Mouse (Mus musculus) kidney, embryonic 15.5 days (tissue): Measurements from ENCODE around the gene Sytl3. TPM values are rescaled to one million over a fixed set of nuclear protein-coding genes. Genes with fewer than 3 reads are reported as not detected.
A peak's percentile ranks its signal among the peaks of the same experiment; 100 is the strongest.
"Not testable (repeated sequence)": the region's sequence is repeated elsewhere in the genome, so short reads cannot be mapped to it uniquely, and the experiment has no call there.

Experiments
- ATAC-seq: fragments of 200-750 bp; cut with Nextera tagmentation; replicated peaks from 2 replicates; pipeline ENCODE4 v1.8.0; 2017; ENCODE audit warnings: moderate TSS enrichment; ENCODE audit not compliant: low FRiP score
- H3K27ac ChIP-seq: fragments of 300-500 bp; sonication (generic); 2 replicates; pipeline ENCODE4 v1.5.1; 2015; ENCODE audit warnings: mild to moderate bottlenecking, inconsistent platforms
- H3K27me3 ChIP-seq: fragments of 300-500 bp; sonication (generic); 2 replicates; pipeline ENCODE4 v1.6.1; 2015; ENCODE audit warnings: inconsistent platforms
- H3K36me3 ChIP-seq: fragments of 300-500 bp; sonication (generic); 2 replicates; pipeline ENCODE4 v1.6.1; 2015; ENCODE audit warnings: inconsistent platforms
- H3K4me1 ChIP-seq: fragments of 300-500 bp; sonication (generic); 2 replicates; pipeline ENCODE4 v1.6.1; 2015; ENCODE audit warnings: inconsistent platforms
- H3K4me2 ChIP-seq: fragments of 300-500 bp; sonication (generic); 2 replicates; pipeline ENCODE4 v1.6.1; 2015; ENCODE audit warnings: moderate library complexity, mild to moderate bottlenecking, inconsistent platforms
- H3K4me3 ChIP-seq: fragments of 300-500 bp; sonication (generic); replicated peaks from 2 replicates; pipeline ENCODE4 v1.5.1; 2015; ENCODE audit warnings: mild to moderate bottlenecking, inconsistent platforms
- H3K9ac ChIP-seq: fragments of 300-500 bp; sonication (generic); 2 replicates; pipeline ENCODE4 v1.6.1; 2015; ENCODE audit warnings: mild to moderate bottlenecking, inconsistent platforms
- H3K9me3 ChIP-seq: fragments of 300-500 bp; sonication (generic); replicated peaks from 2 replicates; pipeline ENCODE4 v1.6.1; 2016; ENCODE audit warnings: inconsistent platforms
- WGBS: fragments of 180-500 bp; shearing (Covaris S2); methylation state at CpG from one replicate; pipeline ENCODE4 v1.1.7; 2015; ENCODE audit warnings: mixed read lengths; 5-methylcytosine and 5-hydroxymethylcytosine counted together
- polyA plus RNA-seq: library from polyadenylated mRNA; unstranded; fragments of >200 nt; fragmentation: Nextera tagmentation; extraction: Ambion mirVana; gene quantifications from 2 replicates; pipeline ENCODE4 v1.2.1, GENCODE M21; 2015

Gene Sytl3
- polyA plus RNA-seq, 1 experiment from 2014 or later = 1.2 TPM

DNA sequence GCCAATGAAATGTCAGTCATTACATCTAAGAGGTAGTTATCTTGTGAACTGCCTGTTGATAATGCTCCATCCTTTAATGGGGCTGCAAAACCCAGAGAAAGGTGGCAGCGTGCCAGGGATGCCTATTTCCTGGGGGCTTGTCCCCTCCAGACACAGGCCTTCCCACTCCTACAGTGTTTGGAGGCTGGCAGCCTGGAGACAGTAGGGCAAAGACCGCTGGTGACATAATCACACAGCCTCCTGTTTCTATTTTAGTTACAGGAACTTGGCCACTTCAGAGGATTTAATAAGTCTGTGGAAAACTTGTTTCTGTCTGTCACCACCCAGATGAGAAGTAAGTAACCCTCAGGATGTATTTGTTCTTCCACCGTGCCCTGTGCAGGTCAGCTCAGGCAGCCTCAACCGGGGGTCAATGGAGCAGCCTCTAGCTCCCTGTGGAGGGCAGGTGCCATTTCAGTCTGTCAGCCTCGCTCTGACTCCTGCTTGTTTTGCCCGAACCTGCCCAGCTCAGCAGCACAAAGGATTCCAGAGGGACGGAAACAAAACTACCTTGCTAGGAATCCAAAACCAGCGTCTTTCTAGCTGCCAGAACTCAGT is 43.8 kb downstream of the Sytl3 start:
- not testable (repeated sequence) for H3K4me2 ChIP-seq, H3K9me3 ChIP-seq, H3K4me3 ChIP-seq, H3K27ac ChIP-seq, H3K27me3 ChIP-seq, H3K4me1 ChIP-seq, H3K9ac ChIP-seq, H3K36me3 ChIP-seq, ATAC-seq
- WGBS = 59% methylated on average over 2 of the region's 8 CpGs

DNA sequence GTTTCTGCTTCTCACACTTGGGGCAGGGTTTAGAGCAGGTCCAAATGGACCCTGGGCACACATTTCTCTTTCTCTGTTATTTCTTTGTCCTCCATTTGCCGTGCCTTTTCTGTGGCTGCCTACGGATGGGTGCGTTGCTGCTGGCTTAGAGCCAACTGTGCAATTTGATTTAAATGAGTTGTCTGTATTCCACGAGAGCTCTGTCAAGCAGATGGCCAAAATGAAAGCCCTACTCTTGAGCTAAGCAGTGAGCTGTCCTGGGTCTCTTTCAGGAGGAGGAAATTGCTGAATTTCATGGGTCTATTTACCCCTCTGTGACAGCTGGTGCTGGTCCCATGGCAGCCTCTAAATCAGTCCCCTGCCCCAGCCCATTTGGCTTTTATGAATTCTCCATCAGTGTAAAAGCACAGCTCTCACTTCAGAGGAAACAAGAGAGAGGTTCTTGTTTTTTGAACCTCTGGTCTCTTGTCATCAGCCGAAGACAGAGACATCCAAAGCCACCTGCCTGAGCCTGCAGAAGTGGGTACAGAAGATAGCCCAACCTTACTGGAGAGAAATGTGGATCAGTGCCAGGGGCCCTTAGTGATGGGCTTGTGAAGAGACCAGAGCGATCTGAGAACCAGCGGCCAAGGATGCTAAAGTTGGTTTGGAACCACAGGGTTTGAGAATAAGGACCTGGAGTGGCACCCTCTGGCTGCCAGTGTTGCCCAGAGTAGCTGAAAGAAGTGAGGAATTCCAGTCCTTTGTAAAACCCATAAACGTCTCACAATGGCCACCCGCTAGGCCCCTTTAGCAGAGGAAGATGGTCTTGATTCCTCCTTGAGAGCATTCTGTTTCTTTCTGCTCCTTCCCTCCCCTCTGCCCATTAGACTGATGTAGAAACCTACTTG is 44.7 kb downstream of the Sytl3 start:
- ATAC-seq, H3K27ac ChIP-seq, H3K4me1 ChIP-seq, H3K27me3 ChIP-seq, H3K4me2 ChIP-seq, H3K9ac ChIP-seq, H3K4me3 ChIP-seq, H3K9me3 ChIP-seq, H3K36me3 ChIP-seq: not testable (repeated sequence)
- WGBS = 54% methylated on average over 9 of the region's 9 CpGs

DNA sequence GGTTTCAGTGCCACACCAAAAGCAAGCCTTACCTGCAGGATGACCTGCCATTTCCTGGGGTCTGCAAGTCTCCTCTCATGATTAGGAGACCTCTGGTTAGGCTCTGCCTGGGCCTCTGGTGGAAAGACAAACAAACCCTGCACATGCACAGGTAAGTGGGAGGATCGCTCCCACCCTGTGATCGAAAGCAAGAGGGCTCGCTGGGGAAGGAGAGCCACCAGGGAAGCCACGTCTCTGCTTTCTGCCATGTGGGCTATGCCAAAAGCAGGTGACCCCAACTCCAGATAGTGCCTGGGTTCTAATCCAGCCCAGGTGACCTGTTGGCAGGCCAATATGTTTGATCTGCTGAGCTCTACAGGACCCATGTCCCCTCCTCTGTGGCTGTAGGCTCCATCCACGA is 47.6 kb downstream of the Sytl3 start:
- H3K9me3 ChIP-seq, H3K4me1 ChIP-seq, H3K27me3 ChIP-seq, H3K4me3 ChIP-seq, H3K36me3 ChIP-seq, H3K9ac ChIP-seq, H3K27ac ChIP-seq, H3K4me2 ChIP-seq, ATAC-seq: not testable (repeated sequence)
- WGBS = 84% methylated on average over 5 of the region's 5 CpGs

DNA sequence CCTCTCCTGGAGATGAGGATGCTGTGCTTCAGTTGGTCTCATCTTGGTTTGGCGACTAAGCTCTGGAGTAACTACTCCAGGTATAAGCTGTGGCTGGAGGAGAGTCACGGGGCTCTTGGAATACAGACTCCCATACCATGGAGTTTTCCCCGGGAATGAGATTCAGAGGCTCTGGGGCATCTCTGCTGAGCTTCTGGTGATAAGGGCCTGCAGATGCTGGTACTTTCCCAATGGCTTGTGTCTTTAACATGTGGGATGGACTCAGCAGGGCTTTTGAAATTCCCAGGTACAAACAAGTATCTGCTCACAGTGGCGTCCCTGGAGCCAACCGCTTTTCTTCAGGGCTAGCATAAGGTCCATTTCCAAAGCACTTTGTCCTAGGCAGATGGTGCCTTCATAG is 48.5 kb downstream of the Sytl3 start:
- not testable (repeated sequence) for H3K9ac ChIP-seq, H3K27me3 ChIP-seq, ATAC-seq, H3K4me2 ChIP-seq, H3K36me3 ChIP-seq, H3K4me3 ChIP-seq, H3K9me3 ChIP-seq, H3K27ac ChIP-seq, H3K4me1 ChIP-seq
- 88% methylated on average over 5 of the region's 5 CpGs for whole genome bisulfite sequencing

DNA sequence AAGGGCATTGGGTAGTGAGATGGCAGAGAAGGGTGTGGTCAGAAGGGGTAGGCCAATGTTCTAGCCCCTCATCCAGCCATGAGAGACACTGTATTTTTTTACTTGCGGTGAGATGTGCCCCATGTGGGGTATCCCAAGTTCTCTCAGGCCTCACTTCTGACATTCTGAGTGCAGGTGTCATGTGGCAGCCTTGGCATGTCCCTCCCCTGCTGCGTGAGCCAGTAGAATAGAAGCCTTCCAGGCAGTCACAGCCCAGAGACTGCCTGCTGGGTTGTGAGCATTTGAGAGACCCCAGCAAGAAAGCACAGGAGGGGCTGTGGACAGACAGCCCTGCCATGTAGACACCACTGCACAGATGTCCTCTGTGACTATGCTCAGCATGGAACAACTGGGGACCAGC is 49.3 kb downstream of the Sytl3 start:
- not testable (repeated sequence) for H3K36me3 ChIP-seq, H3K27ac ChIP-seq, H3K4me3 ChIP-seq, ATAC-seq, H3K4me2 ChIP-seq, H3K27me3 ChIP-seq, H3K9ac ChIP-seq, H3K4me1 ChIP-seq, H3K9me3 ChIP-seq
- WGBS = 62% methylated on average over 2 of the region's 2 CpGs

DNA sequence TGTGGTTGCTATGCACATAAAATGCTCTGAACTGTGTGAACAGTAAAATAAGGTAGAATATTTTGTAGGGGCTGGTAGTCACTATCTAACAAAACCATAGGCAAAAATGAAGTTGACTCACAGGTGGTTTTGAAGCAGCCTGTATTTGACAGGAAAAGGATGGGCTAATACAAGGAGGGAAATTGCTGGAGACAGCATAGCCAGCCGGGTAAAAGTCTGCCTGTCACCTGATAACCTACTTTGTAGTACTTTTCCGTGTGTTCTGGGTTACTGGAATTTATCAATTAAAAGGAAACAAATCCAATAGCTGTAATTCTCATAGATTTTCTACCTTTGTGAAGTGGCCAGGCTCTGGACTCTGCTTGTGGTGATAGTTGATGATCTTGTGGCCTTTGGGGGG is 54.6 kb downstream of the Sytl3 start:
- not testable (repeated sequence) for H3K9me3 ChIP-seq, H3K27ac ChIP-seq, H3K4me2 ChIP-seq, H3K9ac ChIP-seq, H3K27me3 ChIP-seq, H3K36me3 ChIP-seq, H3K4me3 ChIP-seq, ATAC-seq, H3K4me1 ChIP-seq
- 71% methylated on average over 2 of the region's 2 CpGs for WGBS

DNA sequence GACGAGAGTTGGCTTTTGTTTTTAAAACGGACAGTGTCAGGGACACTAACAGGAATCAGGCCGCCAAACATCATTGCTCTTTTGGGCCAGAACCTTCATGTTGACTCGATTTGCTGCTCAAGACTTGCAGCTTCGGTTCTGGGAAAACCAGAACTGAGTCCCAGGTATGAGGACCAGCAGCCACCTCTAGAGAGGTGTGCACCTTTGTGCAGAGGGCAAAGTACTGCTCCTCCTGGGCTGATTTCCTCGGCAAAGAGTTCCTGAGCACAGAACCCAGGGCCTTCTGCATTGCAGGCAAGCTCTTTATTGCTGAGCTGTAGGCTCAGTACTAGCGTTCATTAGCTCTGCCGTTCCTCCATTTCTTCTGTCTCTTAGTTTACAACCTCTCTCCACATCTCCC is 55.1 kb downstream of the Sytl3 start:
- not testable (repeated sequence) for H3K27ac ChIP-seq, ATAC-seq, H3K36me3 ChIP-seq, H3K9ac ChIP-seq, H3K4me3 ChIP-seq, H3K4me2 ChIP-seq, H3K4me1 ChIP-seq, H3K27me3 ChIP-seq, H3K9me3 ChIP-seq
- 72% methylated on average over 8 of the region's 8 CpGs for WGBS

DNA sequence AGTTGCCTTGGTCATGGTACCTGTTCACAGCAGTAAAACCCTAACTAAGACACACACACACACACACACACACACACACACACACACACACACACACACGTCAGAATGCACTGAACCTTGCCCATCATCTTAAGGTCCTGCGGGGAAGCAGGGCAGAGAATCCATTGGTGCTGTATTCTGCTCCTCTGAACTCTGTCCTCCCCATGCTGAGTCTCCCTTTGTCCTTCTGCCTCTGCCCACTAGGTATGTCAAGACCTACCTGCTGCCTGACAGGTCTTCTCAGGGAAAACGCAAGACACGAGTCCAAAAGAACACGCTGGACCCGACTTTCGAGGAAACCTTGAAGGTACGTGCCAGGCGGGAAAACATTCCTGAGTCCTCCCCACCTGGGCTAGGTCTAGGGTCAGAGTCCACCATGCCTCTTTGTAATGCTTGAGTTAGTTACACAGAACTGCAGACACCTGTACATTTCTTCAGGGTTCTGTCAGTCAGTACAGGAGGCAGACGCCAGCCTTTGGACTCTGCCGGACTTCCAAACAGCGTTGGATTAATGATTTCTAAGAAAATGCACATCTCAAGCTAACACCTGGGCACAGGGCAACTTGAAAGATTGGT is 69.2 kb downstream of the Sytl3 start:
- Histone ChIP-seq H3K4me3 (no peak overlapping the region), H3K9ac (no peak overlapping the region), H3K4me2 (no peak overlapping the region), H3K4me1 (peaks cover 10% of the 10 kb centered on the region), H3K9me3 (no peaks in the 10 kb centered on the region), H3K36me3 (no peaks in the 10 kb centered on the region), H3K27me3 (no peaks in the 10 kb centered on the region), H3K27ac (peak overlapping the region; percentile 60; the same call in 1 of the 2 replicates)
- ATAC-seq = peak; percentile 88
- 82% methylated on average over 12 of the region's 12 CpGs for WGBS

DNA sequence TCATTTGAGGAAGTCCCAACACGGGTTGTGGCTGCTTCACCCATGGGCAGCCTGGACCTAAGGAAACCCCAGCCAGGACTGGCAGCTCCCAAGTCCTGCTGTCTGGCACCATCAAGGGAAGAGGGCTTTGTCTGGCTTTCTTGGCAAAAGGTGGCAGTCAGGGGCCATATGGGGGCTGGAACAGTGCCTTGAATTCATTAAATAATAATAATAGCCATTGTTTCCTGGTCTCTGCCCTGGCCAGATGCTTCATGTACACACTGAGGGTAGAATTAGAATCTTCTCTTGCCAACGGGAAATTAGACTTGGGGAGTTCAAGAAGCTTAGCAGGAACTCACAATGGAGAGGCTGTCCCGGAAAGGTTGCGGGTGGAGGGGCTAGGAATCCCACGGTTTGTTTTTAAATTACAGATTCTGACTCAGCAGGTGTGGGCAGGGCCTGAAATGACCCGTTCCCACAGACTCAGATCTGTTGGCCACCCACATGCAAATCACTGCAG is 70.4 kb downstream of the Sytl3 start:
- 29% methylated on average over 6 of the region's 6 CpGs for whole genome bisulfite sequencing
- no peak overlapping the region for H3K4me3 ChIP-seq

DNA sequence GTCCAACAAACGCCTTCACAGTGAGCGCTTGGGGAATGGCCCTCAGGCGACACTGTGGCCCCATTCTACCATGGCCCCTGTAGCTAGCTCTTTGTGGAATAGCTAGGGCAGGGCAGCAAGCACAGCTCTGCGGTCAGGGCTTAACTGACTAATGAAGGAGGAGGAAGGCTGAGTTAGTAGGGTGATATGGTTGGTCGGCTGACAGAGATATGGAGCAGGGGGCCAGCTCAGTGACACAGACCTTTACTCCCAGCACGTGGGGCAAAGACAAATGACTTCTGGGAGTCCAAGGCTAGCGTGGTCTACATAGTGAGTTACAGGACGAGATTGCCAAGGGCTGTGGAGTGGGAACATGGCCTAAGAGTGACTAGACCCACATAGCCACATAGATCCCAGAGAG is 72.2 kb downstream of the Sytl3 start:
- WGBS = 59% methylated on average over 8 of the region's 8 CpGs
- ATAC-seq = no peak

More for the DNA sequence above, 70.4 kb downstream of the Sytl3 start:
- Histone ChIP-seq H3K36me3 (no peaks in the 10 kb centered on the region), H3K9ac (no peak overlapping the region), H3K9me3 (no peaks in the 10 kb centered on the region), H3K4me1 (peaks cover 10% of the 10 kb centered on the region), H3K27ac (peak overlapping the region; percentile 63), H3K4me2 (no peak overlapping the region), H3K27me3 (no peaks in the 10 kb centered on the region)
- no peak for ATAC-seq

DNA sequence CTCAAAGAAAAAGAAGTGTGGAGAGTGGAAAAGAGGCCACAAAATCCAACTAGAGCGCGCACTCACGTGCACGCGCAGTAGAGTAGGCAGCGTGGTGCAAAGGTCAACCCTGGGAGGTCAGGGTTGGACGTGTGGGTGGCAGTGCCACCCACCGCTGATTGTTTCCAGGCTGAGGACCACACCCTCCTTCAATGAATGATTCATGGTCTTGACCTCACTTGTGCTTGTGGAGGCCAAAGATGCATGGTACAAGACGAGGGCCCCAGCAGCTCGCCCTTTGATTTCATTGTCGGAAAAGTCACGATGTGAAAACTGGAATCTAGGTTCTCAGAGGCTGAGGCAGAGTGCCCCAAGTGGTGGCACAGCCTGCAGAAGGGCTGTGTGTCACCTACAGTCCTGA is 72.7 kb downstream of the Sytl3 start:
- H3K4me2 ChIP-seq = no peak overlapping the region
- H3K27me3 ChIP-seq = no peaks in the 10 kb centered on the region
- no peak overlapping the region for H3K9ac ChIP-seq
- ATAC-seq = no peak
- no peaks in the 10 kb centered on the region for H3K9me3 ChIP-seq
- WGBS = 73% methylated on average over 12 of the region's 12 CpGs
- peaks cover 17% of the 10 kb centered on the region for H3K4me1 ChIP-seq
- H3K4me3 ChIP-seq = no peak overlapping the region
- peak overlapping the region; percentile 34; the same call in 1 of the 2 replicates for H3K27ac ChIP-seq
- no peaks in the 10 kb centered on the region for H3K36me3 ChIP-seq

More for the DNA sequence above, 72.2 kb downstream of the Sytl3 start:
- H3K4me3 ChIP-seq = no peak overlapping the region
- no peaks in the 10 kb centered on the region for H3K9me3 ChIP-seq
- no peak overlapping the region for H3K4me2 ChIP-seq
- no peaks in the 10 kb centered on the region for H3K27me3 ChIP-seq
- H3K9ac ChIP-seq = no peak overlapping the region
- peak overlapping the region; percentile 34; the same call in 1 of the 2 replicates for H3K27ac ChIP-seq
- H3K36me3 ChIP-seq = no peaks in the 10 kb centered on the region
- peaks cover 12% of the 10 kb centered on the region for H3K4me1 ChIP-seq

DNA sequence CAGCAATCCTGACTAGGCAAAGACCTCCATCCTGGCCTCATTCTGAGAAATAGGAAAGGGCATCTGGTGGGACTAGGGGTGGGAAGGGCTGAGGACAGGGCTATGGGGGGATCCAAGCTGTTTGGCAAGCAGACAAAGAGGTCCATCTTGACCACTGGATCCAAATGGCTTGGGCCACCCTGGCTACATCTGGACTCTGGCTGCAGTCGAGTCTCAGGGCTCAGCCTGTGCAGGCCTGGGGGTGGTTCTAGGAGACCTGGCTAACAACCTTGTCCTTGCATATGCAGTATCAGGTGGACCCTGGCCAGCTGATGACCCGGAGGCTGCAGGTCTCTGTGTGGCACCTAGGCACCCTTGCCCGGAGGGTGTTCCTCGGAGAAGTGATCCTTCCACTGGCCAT is 73.8 kb downstream of the Sytl3 start:
- WGBS = 92% methylated on average over 4 of the region's 4 CpGs
- ATAC-seq = no peak
- Histone ChIP-seq H3K36me3 (peaks cover 3% of the 10 kb centered on the region), H3K27ac (no peak overlapping the region), H3K4me3 (no peak overlapping the region), H3K9me3 (no peaks in the 10 kb centered on the region), H3K4me1 (peaks cover 17% of the 10 kb centered on the region), H3K9ac (no peak overlapping the region), H3K4me2 (no peak overlapping the region), H3K27me3 (no peaks in the 10 kb centered on the region)
